8 mouse cellular contexts compared by ENCODE assay signal in the genomic region with DNA sequence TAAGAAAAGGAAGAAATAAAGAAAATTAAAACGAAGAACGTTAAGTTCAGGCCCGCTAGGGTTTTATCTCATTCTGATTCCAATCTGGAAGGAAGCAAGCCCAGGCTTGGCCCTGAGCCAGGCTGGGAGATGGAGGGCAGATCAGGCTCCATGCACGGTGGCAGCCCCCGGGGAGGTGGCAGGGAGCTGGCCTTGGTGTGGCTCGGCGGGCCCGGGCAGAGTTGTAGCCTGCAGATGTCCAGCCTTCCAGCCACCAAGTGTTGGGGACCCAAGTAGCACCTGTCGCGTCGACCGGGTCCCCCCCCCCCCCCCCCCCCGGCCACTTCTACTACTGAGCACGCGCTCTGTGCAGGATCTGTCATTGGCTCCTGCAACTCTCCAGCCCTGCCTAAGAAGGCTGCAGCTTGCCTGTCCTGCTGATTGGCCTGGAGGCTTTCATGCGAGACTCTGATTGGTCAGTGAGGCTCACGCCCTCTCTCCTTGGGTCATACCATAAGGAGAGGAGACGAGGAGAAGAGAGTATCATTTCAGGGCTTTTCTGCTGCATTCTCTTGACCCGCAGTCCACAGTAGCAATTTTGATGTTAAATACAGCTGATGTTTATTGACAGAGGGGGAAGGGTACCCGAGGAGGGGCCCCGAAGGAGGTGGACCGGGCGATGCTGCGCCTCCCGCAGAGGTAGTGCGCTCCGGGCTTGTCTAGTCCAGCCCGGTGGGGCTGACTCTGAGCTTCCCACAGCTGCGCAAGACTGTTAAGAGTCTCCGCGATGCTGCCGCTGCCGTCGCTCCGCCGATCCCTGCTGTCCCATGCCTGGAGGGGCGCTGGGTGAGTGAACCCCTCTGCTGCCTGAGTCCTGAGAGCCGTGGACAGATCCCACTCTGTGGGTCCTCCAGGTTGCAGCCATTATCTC. TPM values are rescaled to one million over a fixed set of nuclear protein-coding genes. Genes with fewer than 3 reads are reported as not detected.
DNase-seq lines count a peak whose midpoint lies in the region; ATAC-seq lines count a peak whose summit lies in the region.

A gene (plus strand): TSS at position 494 of the 910 bp plus-strand sequence.

- H3K36me3 ChIP-seq in heart, embryonic 10.5 days: peaks cover 1% of the 10 kb centered on the region; the same call in 1 of the 2 replicates
- H3K36me3 ChIP-seq in kidney, embryonic 15.5 days: 0 out of 2 replicates have a peak, but pooled peaks cover 4% of the 10 kb centered on the region

- peaks cover 20% of the 10 kb centered on the region for H3K4me1 ChIP-seq in heart, embryonic 10.5 days
- H3K4me1 ChIP-seq in kidney, embryonic 15.5 days: peaks cover 33% of the 10 kb centered on the region

- DNase-seq in B cell, adult 2 months: peak; percentile 81 to 86
- DNase-seq in brain, adult 2 months (ENCODE audit: low read depth, low spot score): peak; percentile 100
- peak; percentile 98 for DNase-seq in heart, embryonic 10.5 days (ENCODE audit: low spot score)
- peak; percentile 92 for DNase-seq in liver
- peak; percentile 84 to 90 for DNase-seq in spleen, postnatal 4 days (ENCODE audit: low spot score in 2 of 2)

- H3K9me3 ChIP-seq in heart, embryonic 10.5 days: no peaks in the 10 kb centered on the region
- H3K9me3 ChIP-seq in kidney, embryonic 15.5 days (replicated peaks): no peaks in the 10 kb centered on the region

- peak within 1 kb of the TSS; percentile 77 for H3K4me2 ChIP-seq in kidney, embryonic 15.5 days

- peak; percentile 99 for ATAC-seq in erythroblast, adult 5-6 weeks (replicated peaks; ENCODE audit: low FRiP score, poor library complexity, severe bottlenecking)
- peak; percentile 99 for ATAC-seq in kidney, embryonic 15.5 days (replicated peaks; ENCODE audit: low FRiP score)
- peak; percentile 100 for ATAC-seq in monocyte, adult 5-6 weeks (replicated peaks; ENCODE audit: insufficient number of reproducible peaks, low FRiP score, low TSS enrichment, poor library complexity, severe bottlenecking)

- peak within 1 kb of the TSS; percentile 95 for H3K27ac ChIP-seq in heart, embryonic 10.5 days
- H3K27ac ChIP-seq in kidney, embryonic 15.5 days: peak within 1 kb of the TSS; percentile 91

- peaks cover 24% of the 10 kb centered on the region for H3K27me3 ChIP-seq in heart, embryonic 10.5 days (ENCODE audit: insufficient read depth, poor library complexity, severe bottlenecking)
- no peaks in the 10 kb centered on the region for H3K27me3 ChIP-seq in kidney, embryonic 15.5 days

- H3K9ac ChIP-seq in kidney, embryonic 15.5 days: peak within 1 kb of the TSS; percentile 73

- H3K4me3 ChIP-seq in heart, embryonic 10.5 days: peak within 1 kb of the TSS; percentile 71
- H3K4me3 ChIP-seq in kidney, embryonic 15.5 days (replicated peaks): peak within 1 kb of the TSS; percentile 84

- under 1% methylated on average over 38 of the region's 38 CpGs for WGBS in heart, embryonic 10.5 days
- under 1% methylated on average over 38 of the region's 38 CpGs for WGBS in kidney, embryonic 15.5 days

RNA-seq across cellular contexts. Expression of the gene that starts here (rescaled TPM):
- total RNA-seq in erythroblast, adult 5-6 weeks (2015; ENCODE audit: low replicate concordance): 1.3 TPM in 2 replicates
- 2.0 and 3.8 TPM in 2 replicates for total RNA-seq in erythroblast, adult 5-6 weeks (2017; ENCODE audit: low replicate concordance)
- 28.0 and 28.3 TPM in 2 replicates for polyA plus RNA-seq in heart, embryonic 10.5 days (2016; fragmentation: Nextera tagmentation; extraction: Ambion mirVana)
- 80.5 and 85.0 TPM in 2 replicates for polyA plus RNA-seq in kidney, embryonic 15.5 days (2015; fragmentation: Nextera tagmentation; extraction: Ambion mirVana)
- 4.5 to 8.5 TPM (median 6.2 TPM) in 3 replicates for total RNA-seq in monocyte, adult 5-6 weeks (2017)

Comparison
In these comparisons a context has a peak if more than half of its experiments do, and no peak if none do; other contexts are left out.
1. Peak in every context shown above with its lines: DNase-seq, ATAC-seq, H3K4me3 ChIP-seq and H3K27ac ChIP-seq.